Mouse (Mus musculus): ENCODE data around the gene Acat1.

Acat1 gene

GRCm38 (mm10) chr9:53609968-53610781 lies at the start of gene Acat1:
Gene Acat1, minus strand, starts transcription at chr9:53610382.
- DNase-seq: peak; percentile 93

GRCm38 (mm10) chr9:53634796-53635195 lies 24.6 kb upstream of the Acat1 start:
- no peak for DNase-seq

- DNase-seq: no peak
These were observed 5.1 kb upstream of the Acat1 start for GRCm38 (mm10) chr9:53615246-53615645.

GRCm38 (mm10) chr9:53614286-53614685 lies 4.1 kb upstream of the Acat1 start:
- no peak for DNase-seq

GRCm38 (mm10) chr9:53609306-53609967 lies 745 bp downstream of the Acat1 start:
- DNase-seq: no peak

- no peak for DNase-seq
These were observed 2.4 kb downstream of the Acat1 start for GRCm38 (mm10) chr9:53607816-53608215.

GRCm38 (mm10) chr9:53607192-53607591 lies 3.0 kb downstream of the Acat1 start:
- no peak for DNase-seq

GRCm38 (mm10) chr9:53604954-53605353 lies 5.2 kb downstream of the Acat1 start:
- no peak for DNase-seq

- no peak for DNase-seq
These were observed 6.3 kb downstream of the Acat1 start for GRCm38 (mm10) chr9:53603849-53604248.

- peak; percentile 25 for DNase-seq
These were observed 6.8 kb downstream of the Acat1 start for GRCm38 (mm10) chr9:53603384-53603783.

- no peak for DNase-seq
These were observed 8.6 kb downstream of the Acat1 start for GRCm38 (mm10) chr9:53601541-53601940.

GRCm38 (mm10) chr9:53598631-53599030 lies 11.6 kb downstream of the Acat1 start:
- no peak for DNase-seq

GRCm38 (mm10) chr9:53596971-53597600 lies 13.1 kb downstream of the Acat1 start:
- no peak for DNase-seq

GRCm38 (mm10) chr9:53594764-53595163 lies 15.4 kb downstream of the Acat1 start:
- peak; percentile 75 for DNase-seq

- no peak for DNase-seq
These were observed 28.3 kb downstream of the Acat1 start for GRCm38 (mm10) chr9:53581870-53582269.

- DNase-seq: no peak
These were observed 34.5 kb downstream of the Acat1 start for GRCm38 (mm10) chr9:53575721-53576120.

- DNase-seq: no peak
These were observed 37.5 kb downstream of the Acat1 start for GRCm38 (mm10) chr9:53572516-53573307.

- no peak for DNase-seq
These were observed 39.5 kb downstream of the Acat1 start for GRCm38 (mm10) chr9:53570662-53571061.

GRCm38 (mm10) chr9:53537336-53537965 lies 72.7 kb downstream of the Acat1 start:
- DNase-seq: peak; percentile 41

- peak; percentile 100 for DNase-seq
These were observed 73.4 kb downstream of the Acat1 start, which contains the start of the genes Atm and Npat for GRCm38 (mm10) chr9:53536558-53537320. Gene Atm, minus strand, starts transcription at chr9:53536740. Gene Npat, plus strand, starts transcription at chr9:53537047.

Measured in liver (tissue).